ENCODE assay signal across 26 mouse cellular contexts in genomic region chr5:140806252-140806651, GRCm38 (mm10). TPM values are rescaled to one million over a fixed set of nuclear protein-coding genes. Genes with fewer than 3 reads are reported as not detected.
DNase-seq lines count a peak whose midpoint lies in the region; ATAC-seq and TF ChIP-seq lines count a peak whose summit lies in the region.
"Had no signal": no experiment of that assay in that cellular context is flagged by ENCODE, and none has a peak within 500 bp of the region (broad histone marks: within the 10 kb centered on the region; RNA-seq: fewer than 3 reads in every experiment).

No protein-coding gene starts in this region.

- no peak for ATAC-seq in limb, embryonic 15.5 days (ENCODE audit: insufficient number of reproducible peaks, low FRiP score, low TSS enrichment, low read depth)
- ATAC-seq: activated CD4-positive, CD25-positive, alpha-beta regulatory T cell, adult 4 months; forebrain, embryonic 15.5 days; midbrain, embryonic 16.5 days had no signal

- TF ChIP-seq EP300 in MEL (IDR thresholded peaks at IDR 0.05; ENCODE audit: low read depth in 1 of 2, low read length in 2 of 2), result no peak

- no peaks in the 10 kb centered on the region for H3K27me3 ChIP-seq in limb, embryonic 15.5 days
- no peaks in the 10 kb centered on the region for H3K27me3 ChIP-seq in limb, embryonic 10.5 days (ENCODE audit: low read depth, poor library complexity, severe bottlenecking)
- no peaks in the 10 kb centered on the region for H3K27me3 ChIP-seq in MEL (ENCODE audit: control insufficient read depth in 1 of 2, insufficient read depth in 2 of 2, low read length in 2 of 2)
- H3K27me3 ChIP-seq: forebrain, embryonic 15.5 days; hindbrain, embryonic 12.5 days; limb, embryonic 13.5 days; neural tube, embryonic 12.5 days had no signal

- no peak for TF ChIP-seq RAD21 in MEL (IDR thresholded peaks at IDR 0.05; ENCODE audit: low read depth, low read length)

- H3K4me3 ChIP-seq in limb, embryonic 15.5 days, result no peak overlapping the region
- H3K4me3 ChIP-seq in limb, embryonic 10.5 days, result no peak overlapping the region
- H3K4me3 ChIP-seq in MEL (ENCODE audit: control insufficient read depth in 1 of 2, insufficient read depth in 1 of 2, low read depth in 2 of 2, low read length in 2 of 2) (no peak overlapping the region), macrophage (ENCODE audit: inconsistent target) (no peak overlapping the region)
- H3K4me3 ChIP-seq: forebrain, embryonic 15.5 days; hindbrain, embryonic 12.5 days; limb, embryonic 13.5 days; myocyte; neural tube, embryonic 12.5 days had no signal

- H3K27ac ChIP-seq in limb, embryonic 15.5 days, result 0 out of 2 replicates have a peak overlapping the region, but pooled peaks have one; percentile 33
- H3K27ac ChIP-seq in limb, embryonic 10.5 days, result no peak overlapping the region
- no peak overlapping the region for H3K27ac ChIP-seq in MEL (ENCODE audit: control insufficient read depth, low read depth, low read length)
- H3K27ac ChIP-seq in macrophage, result peak overlapping the region; percentile 33
- H3K27ac ChIP-seq: forebrain, embryonic 15.5 days; hindbrain, embryonic 12.5 days; limb, embryonic 13.5 days; liver, embryonic 14.5 days; neural tube, embryonic 12.5 days had no signal

- H3K79me2 ChIP-seq in MEL (ENCODE audit: control insufficient read depth, insufficient read depth, low read length, poor library complexity) (peaks cover 1% of the 10 kb centered on the region; the same call in 1 of the 2 replicates), macrophage (ENCODE audit: inconsistent target) (peaks cover 100% of the 10 kb centered on the region)

- H3K36me3 ChIP-seq in limb, embryonic 15.5 days, result no peaks in the 10 kb centered on the region
- H3K36me3 ChIP-seq in limb, embryonic 10.5 days, result no peaks in the 10 kb centered on the region
- H3K36me3 ChIP-seq in MEL (ENCODE audit: control insufficient read depth in 1 of 2, insufficient read depth in 2 of 2, low read length in 2 of 2), result peaks cover 2 to 10% of the 10 kb centered on the region in 2 experiments; a peak in 3 of 4 replicates
- H3K36me3 ChIP-seq in macrophage (ENCODE audit: inconsistent target), result 0 out of 2 replicates have a peak, but pooled peaks cover 7% of the 10 kb centered on the region
- H3K36me3 ChIP-seq: forebrain, embryonic 15.5 days; hindbrain, embryonic 12.5 days; limb, embryonic 13.5 days; neural tube, embryonic 12.5 days had no signal

- WGBS in limb, embryonic 15.5 days, result 82% methylated on average over 2 of the region's 2 CpGs
- WGBS in limb, embryonic 10.5 days, result 94% methylated on average over 2 of the region's 2 CpGs
- WGBS in macrophage (ENCODE audit: missing documents), result 76% methylated on average over 2 of the region's 2 CpGs

- intact Hi-C loops in left cerebral cortex, postnatal 36 days (cut with DNase I), result no loop called here

- TF ChIP-seq CTCF in MEL (IDR thresholded peaks at IDR 0.05 in 2 of 3, conservative IDR thresholded peaks at IDR 0.05 in 1 of 3; ENCODE audit: control insufficient read depth in 1 of 3, insufficient read depth in 1 of 3, low read depth in 2 of 3, low read length in 3 of 3, poor library complexity in 1 of 3, severe bottlenecking in 1 of 3), result no peak

- no peaks in the 10 kb centered on the region for H3K9me3 ChIP-seq in limb, embryonic 15.5 days
- no peaks in the 10 kb centered on the region for H3K9me3 ChIP-seq in limb, embryonic 10.5 days (replicated peaks)
- H3K9me3 ChIP-seq in MEL (replicated peaks; ENCODE audit: insufficient read depth, low read length), result no peaks in the 10 kb centered on the region
- H3K9me3 ChIP-seq: forebrain, embryonic 15.5 days; hindbrain, embryonic 12.5 days; limb, embryonic 13.5 days; neural tube, embryonic 12.5 days had no signal

- H3K9ac ChIP-seq in limb, embryonic 15.5 days, result no peak overlapping the region
- no peak overlapping the region for H3K9ac ChIP-seq in MEL (ENCODE audit: control insufficient read depth, low read depth, low read length, poor library complexity, severe bottlenecking)
- H3K9ac ChIP-seq: forebrain, embryonic 15.5 days; hindbrain, embryonic 12.5 days; limb, embryonic 13.5 days; liver, embryonic 14.5 days; neural tube, embryonic 12.5 days had no signal

- no peak overlapping the region for H3K4me2 ChIP-seq in limb, embryonic 15.5 days
- H3K4me2 ChIP-seq: forebrain, embryonic 15.5 days; hindbrain, embryonic 12.5 days; limb, embryonic 13.5 days; midbrain, embryonic 11.5 days; neural tube, embryonic 12.5 days had no signal

- TF ChIP-seq POLR2A in MEL (IDR thresholded peaks at IDR 0.05; ENCODE audit: control insufficient read depth in 1 of 2, insufficient read depth in 1 of 2, low read depth in 1 of 2, low read length in 2 of 2, poor library complexity in 1 of 2), result no peak

- DNase-seq in heart, adult 11 months, result peak; percentile 93
- no peak for DNase-seq in heart, postnatal 4 days
- DNase-seq in limb, embryonic 10.5 days (ENCODE audit: low spot score), result no peak
- DNase-seq in MEL (ENCODE audit: low read depth, low spot score), result no peak
- no peak for DNase-seq in left cerebral cortex, postnatal 36 days (ENCODE audit: low spot score in 2 of 2)
- DNase-seq in urinary bladder, adult 2 months (ENCODE audit: low spot score), result no peak
- DNase-seq: adrenal gland, adult 2 months; adrenal gland, postnatal 36 days; cerebellum, adult 2 months; cerebellum, postnatal 14 days; heart, postnatal 14 days; kidney, adult 8-10 months; kidney, postnatal 10 days; layer of hippocampus, adult 9-11 months; lung, adult 2 months had no signal

- peaks cover 10% of the 10 kb centered on the region; the same call in 1 of the 2 replicates for H3K4me1 ChIP-seq in limb, embryonic 15.5 days
- peaks cover 4% of the 10 kb centered on the region; the same call in 1 of the 2 replicates for H3K4me1 ChIP-seq in limb, embryonic 10.5 days
- peaks cover 4 to 6% of the 10 kb centered on the region in 2 experiments; a peak in 3 of 4 replicates for H3K4me1 ChIP-seq in MEL (ENCODE audit: control insufficient read depth in 1 of 2, insufficient read depth in 2 of 2, low read length in 2 of 2)

TF ChIP-seq in MEL, 35 proteins besides CTCF, POLR2A, EP300 and RAD21:
- peak; percentile 58; the same call in 1 of the 2 replicates for TF ChIP-seq ZKSCAN1 (IDR thresholded peaks at IDR 0.05; ENCODE audit: low read depth, low read length)
- TF ChIP-seq UBTF (IDR thresholded peaks at IDR 0.05; ENCODE audit: borderline replicate concordance, insufficient read depth, low read depth, low read length), result no peak
- no peak for TF ChIP-seq BHLHE40 (IDR thresholded peaks at IDR 0.05; ENCODE audit: borderline replicate concordance, low read depth, low read length)

RNA-seq across cellular contexts. Expression of gene Gna12, which starts 24.0 kb away (rescaled TPM):
- total RNA-seq in heart, postnatal 4 days (2021), result 10 to 100 TPM; 85.9 to 86.8 TPM
- 19.1 and 24.3 TPM in 2 replicates for polyA plus RNA-seq in limb, embryonic 15.5 days (2015; fragmentation: Nextera tagmentation; extraction: Ambion mirVana)
- 13.4 and 18.8 TPM in 2 replicates for polyA plus RNA-seq in limb, embryonic 10.5 days (2016; fragmentation: Nextera tagmentation; extraction: Ambion mirVana)
- 36.7 and 46.0 TPM in 2 replicates for total RNA-seq in MEL (2012; rRNA removed)
- 10 to 100 TPM in 1 of 2 experiments, not detected in 1; 55.2 TPM for polyA plus RNA-seq in MEL (2012; ENCODE audit: insufficient read depth in 1 of 2, insufficient read length in 2 of 2, low read depth in 1 of 2, low replicate concordance in 2 of 2, missing spikeins in 1 of 2)
- total RNA-seq in macrophage (2018; cell fraction: chromatin; rRNA removed), result 10 to 100 TPM in 20 of 26 experiments, 1 to 10 TPM in 6; 5.5 to 38.3 (median 15.9) TPM
- 100 to 1,000 TPM in 13 of 26 experiments, 10 to 100 TPM in 13; 58.7 to 194 (median 95.9) TPM for total RNA-seq in macrophage (2018; cell fraction: cytosol; rRNA removed)
- 10 to 100 TPM; 25.6 to 92.0 (median 47.5) TPM for total RNA-seq in macrophage (2018; cell fraction: nucleus; rRNA removed)
- 97.9 to 155 TPM (median 121 TPM) in 3 replicates for polyA plus RNA-seq in macrophage (2018)
- 10 to 100 TPM; 67.4 to 86.6 TPM for total RNA-seq in left cerebral cortex, postnatal 36 days (2021)
- 46.5 and 67.5 TPM in 2 replicates for polyA plus RNA-seq in urinary bladder, adult 2 months (2012; rRNA removed)

Comparison
In these comparisons a context has a peak if more than half of its experiments do, and no peak if none do; other contexts are left out.
1. H3K27ac ChIP-seq: peak in limb, embryonic 15.5 days (single experiment) and macrophage (single experiment); none in limb, embryonic 10.5 days (single experiment) and MEL (single experiment).